Mouse (Mus musculus): ENCODE data around the gene Clcc1.

DNA sequence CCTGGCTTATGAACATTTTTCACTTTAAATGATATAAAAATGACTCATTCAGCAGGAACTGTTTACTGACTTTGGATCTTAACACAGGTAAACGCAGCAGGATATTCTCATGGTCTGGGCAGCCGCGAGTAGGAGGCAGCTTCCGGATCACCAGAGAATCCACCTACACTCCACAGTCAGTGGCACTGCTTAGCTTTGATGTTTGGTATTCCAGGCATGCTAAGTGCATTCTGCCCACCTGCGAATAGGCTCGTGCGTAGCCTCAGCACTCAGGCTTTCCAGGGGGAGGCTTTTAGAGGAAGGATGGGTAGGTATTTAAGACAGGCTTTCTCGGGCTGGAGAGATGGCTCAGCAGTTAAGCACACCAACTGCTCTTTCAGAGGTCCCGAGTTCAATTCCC lies 40.6 kb downstream of the Clcc1 start:
- TF ChIP-seq CTCF (IDR thresholded peaks at IDR 0.05; ENCODE audit: low read depth, low read length): no peak
- no peak for TF ChIP-seq TAL1 (conservative IDR thresholded peaks at IDR 0.05; ENCODE audit: low read depth, low read length)
- no peak for TF ChIP-seq POLR2AphosphoS5 (IDR thresholded peaks at IDR 0.05; ENCODE audit: insufficient replicate concordance, low read depth, low read length)
- TF ChIP-seq GATA1 (IDR thresholded peaks at IDR 0.05; ENCODE audit: borderline replicate concordance, low read length): no peak
- TF ChIP-seq GATA2 (IDR thresholded peaks at IDR 0.05; ENCODE audit: borderline replicate concordance, low read depth, low read length): no peak
